Mouse (Mus musculus): ENCODE data around the gene Tmod3. TPM values are rescaled to one million over a fixed set of nuclear protein-coding genes. Genes with fewer than 3 reads are reported as not detected.

Gene Tmod3
- total RNA-seq (2014; rRNA removed) (19.9 and 20.8 TPM in 2 replicates), polyA plus RNA-seq (2012; rRNA removed) (4.8 and 5.9 TPM in 2 replicates)

DNA sequence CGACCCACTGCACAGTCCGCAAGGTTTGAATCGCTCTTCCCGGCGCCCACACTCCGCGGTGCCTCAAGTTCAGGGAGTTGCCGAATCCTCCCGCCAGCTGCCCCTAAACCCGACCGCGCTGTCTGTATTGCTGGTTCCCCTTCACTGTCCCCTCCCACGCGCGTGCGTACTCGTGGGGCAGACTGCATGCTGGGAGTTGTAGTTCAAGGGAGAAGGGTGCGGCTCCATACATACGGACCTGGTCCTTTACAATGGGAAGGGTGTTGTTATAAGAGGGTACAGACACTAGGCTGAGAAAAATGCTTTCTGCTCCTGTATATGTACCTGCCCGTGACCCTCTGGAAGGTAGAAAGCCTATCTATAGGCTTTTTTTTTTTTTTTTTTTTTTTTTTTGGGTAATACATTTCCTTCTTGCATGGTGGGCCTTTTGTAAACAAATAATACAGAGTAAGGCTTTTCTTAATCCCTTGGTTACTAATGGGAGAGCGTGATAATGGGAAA is at the start of gene Tmod3:
Gene Tmod3, minus strand, starts transcription at position 146 of the 501 bp plus-strand sequence.
- Histone ChIP-seq H3K27me3 (ENCODE audit: control insufficient read depth, insufficient read depth, low read length) (no peaks in the 10 kb centered on the region), H3K4me3 (ENCODE audit: insufficient read depth, low read depth, low read length) (peak within 1 kb of the TSS; percentile 99), H3K9ac (ENCODE audit: low read depth, low read length) (peak within 1 kb of the TSS; percentile 96), H3K79me2 (ENCODE audit: control insufficient read depth, insufficient read depth, low read length) (peaks cover 4% of the 10 kb centered on the region; the same call in 1 of the 2 replicates), H3K36me3 (ENCODE audit: control insufficient read depth, insufficient read depth, low read length) (no peaks in the 10 kb centered on the region), H3K27ac (replicated peaks; ENCODE audit: insufficient read depth, low read depth, low read length) (peak within 1 kb of the TSS; percentile 81), H3K4me1 (ENCODE audit: control insufficient read depth, insufficient read depth, low read length) (peaks cover 4% of the 10 kb centered on the region; the same call in 1 of the 2 replicates)
- TF ChIP-seq POLR2A (IDR thresholded peaks at IDR 0.05; ENCODE audit: extremely low read depth, insufficient read depth, low read length) (peak; percentile 84), CTCF (IDR thresholded peaks at IDR 0.05; ENCODE audit: low read depth, low read length) (no peak)
- DNase-seq (ENCODE audit: extremely low read depth, low read depth, low spot score) = peak; percentile 80
- WGBS = 2% methylated on average over 21 of the region's 21 CpGs

DNA sequence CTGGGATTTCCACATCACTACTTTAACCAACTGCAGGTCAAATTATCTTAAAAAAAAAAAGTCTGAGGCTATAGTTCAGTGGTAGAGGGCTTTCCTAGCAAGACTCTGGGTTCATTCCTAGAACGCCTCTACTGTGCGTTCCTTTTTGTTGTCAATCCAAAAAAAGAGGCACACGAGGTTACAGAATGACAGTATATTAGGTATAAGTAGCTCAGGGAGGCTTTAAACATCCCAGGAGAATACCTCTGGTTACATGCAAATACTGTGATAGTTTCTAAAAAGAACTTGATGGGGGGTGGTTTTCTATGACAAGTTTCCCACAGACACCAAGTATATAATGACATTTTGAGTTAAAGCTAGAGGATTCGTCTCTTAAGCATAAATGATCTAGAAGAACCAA is 48.0 kb upstream of the Tmod3 start:
- DNase-seq (ENCODE audit: extremely low read depth, low read depth, low spot score) = no peak
- no peak for TF ChIP-seq CTCF (IDR thresholded peaks at IDR 0.05; ENCODE audit: low read depth, low read length)
- no peak for TF ChIP-seq POLR2A (IDR thresholded peaks at IDR 0.05; ENCODE audit: extremely low read depth, insufficient read depth, low read length)
- WGBS = 91% methylated on average over 4 of the region's 4 CpGs

GRCm38 (mm10) chr9:75601510-75601909 is 42.1 kb upstream of the Tmod3 start:
- no peak overlapping the region for H3K27ac ChIP-seq (replicated peaks; ENCODE audit: insufficient read depth, low read depth, low read length)
- DNase-seq (ENCODE audit: extremely low read depth, low read depth, low spot score) = no peak
- H3K4me3 ChIP-seq (ENCODE audit: insufficient read depth, low read depth, low read length) = no peak overlapping the region
- H3K27me3 ChIP-seq (ENCODE audit: control insufficient read depth, insufficient read depth, low read length) = no peaks in the 10 kb centered on the region
- H3K4me1 ChIP-seq (ENCODE audit: control insufficient read depth, insufficient read depth, low read length) = no peaks in the 10 kb centered on the region
- WGBS = 19% methylated on average over 12 of the region's 12 CpGs
- no peak for TF ChIP-seq POLR2A (IDR thresholded peaks at IDR 0.05; ENCODE audit: extremely low read depth, insufficient read depth, low read length)
- TF ChIP-seq CTCF (IDR thresholded peaks at IDR 0.05; ENCODE audit: low read depth, low read length) = no peak
- no peaks in the 10 kb centered on the region for H3K79me2 ChIP-seq (ENCODE audit: control insufficient read depth, insufficient read depth, low read length)
- H3K36me3 ChIP-seq (ENCODE audit: control insufficient read depth, insufficient read depth, low read length) = no peaks in the 10 kb centered on the region
- H3K9ac ChIP-seq (ENCODE audit: low read depth, low read length) = no peak overlapping the region

More for the DNA sequence above, 48.0 kb upstream of the Tmod3 start:
- H3K79me2 ChIP-seq (ENCODE audit: control insufficient read depth, insufficient read depth, low read length) = no peaks in the 10 kb centered on the region
- H3K9ac ChIP-seq (ENCODE audit: low read depth, low read length) = no peak overlapping the region
- no peak overlapping the region for H3K27ac ChIP-seq (replicated peaks; ENCODE audit: insufficient read depth, low read depth, low read length)
- no peak overlapping the region for H3K4me3 ChIP-seq (ENCODE audit: insufficient read depth, low read depth, low read length)
- peaks cover 14% of the 10 kb centered on the region for H3K27me3 ChIP-seq (ENCODE audit: control insufficient read depth, insufficient read depth, low read length)
- H3K4me1 ChIP-seq (ENCODE audit: control insufficient read depth, insufficient read depth, low read length) = no peaks in the 10 kb centered on the region
- H3K36me3 ChIP-seq (ENCODE audit: control insufficient read depth, insufficient read depth, low read length) = no peaks in the 10 kb centered on the region

- Histone ChIP-seq H3K4me3 (ENCODE audit: insufficient read depth, low read depth, low read length) (no peak overlapping the region), H3K27ac (replicated peaks; ENCODE audit: insufficient read depth, low read depth, low read length) (no peak overlapping the region), H3K79me2 (ENCODE audit: control insufficient read depth, insufficient read depth, low read length) (no peaks in the 10 kb centered on the region), H3K4me1 (ENCODE audit: control insufficient read depth, insufficient read depth, low read length) (no peaks in the 10 kb centered on the region), H3K27me3 (ENCODE audit: control insufficient read depth, insufficient read depth, low read length) (no peaks in the 10 kb centered on the region), H3K9ac (ENCODE audit: low read depth, low read length) (no peak overlapping the region), H3K36me3 (ENCODE audit: control insufficient read depth, insufficient read depth, low read length) (no peaks in the 10 kb centered on the region)
- TF ChIP-seq CTCF (IDR thresholded peaks at IDR 0.05; ENCODE audit: low read depth, low read length) (no peak), POLR2A (IDR thresholded peaks at IDR 0.05; ENCODE audit: extremely low read depth, insufficient read depth, low read length) (no peak)
- DNase-seq (ENCODE audit: extremely low read depth, low read depth, low spot score) = no peak
- 74% methylated on average over 7 of the region's 7 CpGs for WGBS
Measured at GRCm38 (mm10) chr9:75600166-75600934, 40.9 kb upstream of the Tmod3 start.

DNA sequence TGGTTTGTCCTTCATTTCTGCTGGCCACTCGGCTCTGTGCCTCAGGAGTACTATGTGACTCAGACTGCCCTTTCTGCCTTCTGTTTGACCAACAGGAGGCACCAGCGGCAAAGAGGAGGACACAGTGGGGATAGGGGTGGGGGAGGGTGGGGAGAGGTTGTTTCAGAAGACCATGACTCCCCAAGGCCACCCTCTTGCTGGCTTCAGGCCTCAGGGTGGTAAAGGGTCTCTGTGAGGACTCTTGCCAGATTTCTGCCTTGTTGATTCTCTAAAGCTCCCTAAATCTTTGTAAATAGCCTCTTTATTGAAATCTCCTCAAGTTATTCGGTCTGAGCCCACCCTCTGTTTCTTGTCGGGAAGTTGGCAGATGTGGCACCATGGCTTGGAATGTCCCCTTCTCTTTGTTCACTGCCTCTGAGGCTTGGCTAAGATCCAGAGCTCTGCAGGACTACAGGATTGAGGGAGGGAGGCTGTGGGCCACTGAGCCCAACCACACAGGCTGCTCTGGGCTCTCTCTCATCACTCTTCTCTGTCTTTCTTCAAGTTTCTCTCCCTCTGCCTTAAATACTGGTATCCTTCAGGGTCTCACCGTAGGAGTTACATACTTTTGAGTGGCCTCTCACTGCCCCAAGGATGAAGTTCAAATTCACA is 39.9 kb upstream of the Tmod3 start:
- Histone ChIP-seq H3K4me3 (ENCODE audit: insufficient read depth, low read depth, low read length) (no peak overlapping the region), H3K27me3 (ENCODE audit: control insufficient read depth, insufficient read depth, low read length) (no peaks in the 10 kb centered on the region), H3K27ac (replicated peaks; ENCODE audit: insufficient read depth, low read depth, low read length) (no peak overlapping the region), H3K36me3 (ENCODE audit: control insufficient read depth, insufficient read depth, low read length) (no peaks in the 10 kb centered on the region), H3K79me2 (ENCODE audit: control insufficient read depth, insufficient read depth, low read length) (no peaks in the 10 kb centered on the region), H3K4me1 (ENCODE audit: control insufficient read depth, insufficient read depth, low read length) (no peaks in the 10 kb centered on the region), H3K9ac (ENCODE audit: low read depth, low read length) (no peak overlapping the region)
- DNase-seq (ENCODE audit: extremely low read depth, low read depth, low spot score) = no peak
- 56% methylated on average over 5 of the region's 5 CpGs for WGBS
- no peak for TF ChIP-seq CTCF (IDR thresholded peaks at IDR 0.05; ENCODE audit: low read depth, low read length)
- no peak for TF ChIP-seq POLR2A (IDR thresholded peaks at IDR 0.05; ENCODE audit: extremely low read depth, insufficient read depth, low read length)

All from liver, adult 2 months (tissue).